Mouse (Mus musculus) embryo, embryonic 11.5 days (tissue): ENCODE measurements around the gene Wnt10a.

ENCODE experiments used
- DNase-seq: peaks from one replicate; pipeline ENCODE4 v3.0.0-alpha.2; 2012; ENCODE audit warnings: low read depth, low spot score

Wnt10a gene

GRCm38 (mm10) chr1:74784041-74784759 lies 7.1 kb upstream of the Wnt10a start:
- DNase-seq: peak; percentile 55

- peak; percentile 71 for DNase-seq
These were observed 3.5 kb upstream of the Wnt10a start for GRCm38 (mm10) chr1:74787846-74788245.

GRCm38 (mm10) chr1:74788603-74789176 lies 2.6 kb upstream of the Wnt10a start:
- no peak for DNase-seq

- no peak for DNase-seq
These were observed 1.2 kb upstream of the Wnt10a start for GRCm38 (mm10) chr1:74790095-74790494.

GRCm38 (mm10) chr1:74792831-74793660 lies 1.7 kb downstream of the Wnt10a start:
- DNase-seq: no peak

GRCm38 (mm10) chr1:74794487-74795144 lies 3.3 kb downstream of the Wnt10a start:
- no peak for DNase-seq

GRCm38 (mm10) chr1:74795145-74795529 lies 3.8 kb downstream of the Wnt10a start:
- DNase-seq: no peak

GRCm38 (mm10) chr1:74797459-74797858 lies 6.1 kb downstream of the Wnt10a start:
- peak; percentile 63 for DNase-seq

- DNase-seq: no peak
These were observed 9.1 kb downstream of the Wnt10a start for GRCm38 (mm10) chr1:74800424-74800888.

- no peak for DNase-seq
These were observed 10.4 kb downstream of the Wnt10a start for GRCm38 (mm10) chr1:74801631-74802140.

- peak; percentile 54 for DNase-seq
These were observed 11.7 kb downstream of the Wnt10a start for GRCm38 (mm10) chr1:74802795-74803656.

- no peak for DNase-seq
These were observed 13.0 kb downstream of the Wnt10a start for GRCm38 (mm10) chr1:74804211-74804870.

GRCm38 (mm10) chr1:74805340-74805835 lies 14.1 kb downstream of the Wnt10a start:
- no peak for DNase-seq

- DNase-seq: no peak
These were observed 14.5 kb downstream of the Wnt10a start for GRCm38 (mm10) chr1:74805843-74806242.

GRCm38 (mm10) chr1:74806360-74807311 lies 15.3 kb downstream of the Wnt10a start:
- DNase-seq: no peak

GRCm38 (mm10) chr1:74807551-74808071 lies 16.3 kb downstream of the Wnt10a start:
- no peak for DNase-seq

GRCm38 (mm10) chr1:74808078-74808477 lies 16.8 kb downstream of the Wnt10a start:
- DNase-seq: peak; percentile 91

GRCm38 (mm10) chr1:74809007-74809406 lies 17.7 kb downstream of the Wnt10a start:
- DNase-seq: no peak
